Mouse (Mus musculus): Measurements from ENCODE around the gene Csmd2. TPM values are rescaled to one million over a fixed set of nuclear protein-coding genes. Genes with fewer than 3 reads are reported as not detected.

Csmd2 gene
- total and polyA plus RNA-seq, 3 experiments, result 0.11 TPM; not detected in 2

- ATAC-seq (ENCODE audit: extremely low read depth, insufficient number of reproducible peaks, low FRiP score, poor library complexity, severe bottlenecking), result no peak
- Histone ChIP-seq H3K4me3 (ENCODE audit: low read depth, low read length) (peak within 1 kb of the TSS; percentile 13; the same call in 1 of the 2 replicates), H3K9me3 (replicated peaks) (peaks cover 73% of the 10 kb centered on the region), H3K36me3 (replicated peaks) (no peaks in the 10 kb centered on the region), H3K27me3 (ENCODE audit: insufficient read depth, low read length) (no peaks in the 10 kb centered on the region; the same call in 1 of the 2 replicates), H3K4me1 (ENCODE audit: insufficient read depth, low read depth, low read length) (no peaks in the 10 kb centered on the region)
- no peak for DNase-seq (ENCODE audit: low spot score)
- TF ChIP-seq TAL1 (conservative IDR thresholded peaks at IDR 0.05; ENCODE audit: low read depth, low read length), result no peak
- no peak for TF ChIP-seq GATA2 (IDR thresholded peaks at IDR 0.05; ENCODE audit: borderline replicate concordance, low read depth, low read length)
- no peak for TF ChIP-seq GATA1 (IDR thresholded peaks at IDR 0.05; ENCODE audit: borderline replicate concordance, low read length)
- TF ChIP-seq CTCF (IDR thresholded peaks at IDR 0.05; ENCODE audit: low read depth, low read length), result no peak
- no peak for TF ChIP-seq POLR2AphosphoS5 (IDR thresholded peaks at IDR 0.05; ENCODE audit: insufficient replicate concordance, low read depth, low read length)
These were observed 16.5 kb upstream of the Csmd2 start, which contains the start of gene CK137956 for GRCm38 (mm10) chr4:127970901-127971868. Gene CK137956 (minus strand): TSS chr4:127970951.

- Histone ChIP-seq H3K36me3 (replicated peaks) (no peaks in the 10 kb centered on the region), H3K9me3 (replicated peaks) (peaks cover 69% of the 10 kb centered on the region), H3K4me1 (ENCODE audit: insufficient read depth, low read depth, low read length) (no peaks in the 10 kb centered on the region), H3K27me3 (ENCODE audit: insufficient read depth, low read length) (no peaks in the 10 kb centered on the region; the same call in 1 of the 2 replicates), H3K4me3 (ENCODE audit: low read depth, low read length) (no peak overlapping the region)
- TF ChIP-seq POLR2AphosphoS5 (IDR thresholded peaks at IDR 0.05; ENCODE audit: insufficient replicate concordance, low read depth, low read length), result no peak
- TF ChIP-seq GATA1 (IDR thresholded peaks at IDR 0.05; ENCODE audit: borderline replicate concordance, low read length), result no peak
- TF ChIP-seq CTCF (IDR thresholded peaks at IDR 0.05; ENCODE audit: low read depth, low read length), result no peak
- no peak for TF ChIP-seq TAL1 (conservative IDR thresholded peaks at IDR 0.05; ENCODE audit: low read depth, low read length)
- DNase-seq (ENCODE audit: low spot score) (no peak), ATAC-seq (ENCODE audit: extremely low read depth, insufficient number of reproducible peaks, low FRiP score, poor library complexity, severe bottlenecking) (no peak)
These were observed 14.7 kb upstream of the Csmd2 start for GRCm38 (mm10) chr4:127972976-127973375.

- no peak overlapping the region for H3K4me3 ChIP-seq (ENCODE audit: low read depth, low read length)
- ATAC-seq (ENCODE audit: extremely low read depth, insufficient number of reproducible peaks, low FRiP score, poor library complexity, severe bottlenecking) (no peak), DNase-seq (ENCODE audit: low spot score) (no peak)
- no peak for TF ChIP-seq TAL1 (conservative IDR thresholded peaks at IDR 0.05; ENCODE audit: low read depth, low read length)
- TF ChIP-seq CTCF (IDR thresholded peaks at IDR 0.05; ENCODE audit: low read depth, low read length), result no peak
- TF ChIP-seq GATA1 (IDR thresholded peaks at IDR 0.05; ENCODE audit: borderline replicate concordance, low read length), result no peak
- no peak for TF ChIP-seq GATA2 (IDR thresholded peaks at IDR 0.05; ENCODE audit: borderline replicate concordance, low read depth, low read length)
- no peak for TF ChIP-seq POLR2AphosphoS5 (IDR thresholded peaks at IDR 0.05; ENCODE audit: insufficient replicate concordance, low read depth, low read length)
- H3K36me3 ChIP-seq (replicated peaks), result no peaks in the 10 kb centered on the region
- H3K9me3 ChIP-seq (replicated peaks), result peaks cover 82% of the 10 kb centered on the region
- H3K4me1 ChIP-seq (ENCODE audit: insufficient read depth, low read depth, low read length), result no peaks in the 10 kb centered on the region
- H3K27me3 ChIP-seq (ENCODE audit: insufficient read depth, low read length), result no peaks in the 10 kb centered on the region
These were observed 6.5 kb upstream of the Csmd2 start for GRCm38 (mm10) chr4:127981125-127981524.

- H3K9me3 ChIP-seq (replicated peaks), result peaks cover 93% of the 10 kb centered on the region
These were observed 3.2 kb upstream of the Csmd2 start for GRCm38 (mm10) chr4:127984426-127984825.

GRCm38 (mm10) chr4:127985874-127986273, 1.8 kb upstream of the Csmd2 start:
- Histone ChIP-seq H3K9me3 (replicated peaks) (peaks cover 94% of the 10 kb centered on the region), H3K27me3 (ENCODE audit: insufficient read depth, low read length) (no peaks in the 10 kb centered on the region)

More at GRCm38 (mm10) chr4:127984426-127984825, 3.2 kb upstream of the Csmd2 start:
- Histone ChIP-seq H3K27me3 (ENCODE audit: insufficient read depth, low read length) (no peaks in the 10 kb centered on the region), H3K4me1 (ENCODE audit: insufficient read depth, low read depth, low read length) (no peaks in the 10 kb centered on the region), H3K4me3 (ENCODE audit: low read depth, low read length) (no peak overlapping the region), H3K36me3 (replicated peaks) (no peaks in the 10 kb centered on the region)
- DNase-seq (ENCODE audit: low spot score), result no peak
- TF ChIP-seq GATA2 (IDR thresholded peaks at IDR 0.05; ENCODE audit: borderline replicate concordance, low read depth, low read length) (no peak), POLR2AphosphoS5 (IDR thresholded peaks at IDR 0.05; ENCODE audit: insufficient replicate concordance, low read depth, low read length) (no peak), CTCF (IDR thresholded peaks at IDR 0.05; ENCODE audit: low read depth, low read length) (no peak), GATA1 (IDR thresholded peaks at IDR 0.05; ENCODE audit: borderline replicate concordance, low read length) (no peak), TAL1 (conservative IDR thresholded peaks at IDR 0.05; ENCODE audit: low read depth, low read length) (no peak)
- ATAC-seq (ENCODE audit: extremely low read depth, insufficient number of reproducible peaks, low FRiP score, poor library complexity, severe bottlenecking), result no peak

GRCm38 (mm10) chr4:127986491-127987075, 1.1 kb upstream of the Csmd2 start:
- ATAC-seq (ENCODE audit: extremely low read depth, insufficient number of reproducible peaks, low FRiP score, poor library complexity, severe bottlenecking), result no peak
- TF ChIP-seq CTCF (IDR thresholded peaks at IDR 0.05; ENCODE audit: low read depth, low read length), result no peak
- peaks cover 90% of the 10 kb centered on the region for H3K9me3 ChIP-seq (replicated peaks)
- no peaks in the 10 kb centered on the region for H3K36me3 ChIP-seq (replicated peaks)
- no peak overlapping the region for H3K4me3 ChIP-seq (ENCODE audit: low read depth, low read length)
- DNase-seq (ENCODE audit: low spot score), result no peak
- no peaks in the 10 kb centered on the region for H3K27me3 ChIP-seq (ENCODE audit: insufficient read depth, low read length)
- H3K4me1 ChIP-seq (ENCODE audit: insufficient read depth, low read depth, low read length), result no peaks in the 10 kb centered on the region

More at GRCm38 (mm10) chr4:127985874-127986273, 1.8 kb upstream of the Csmd2 start:
- Histone ChIP-seq H3K36me3 (replicated peaks) (no peaks in the 10 kb centered on the region), H3K4me1 (ENCODE audit: insufficient read depth, low read depth, low read length) (no peaks in the 10 kb centered on the region), H3K4me3 (ENCODE audit: low read depth, low read length) (no peak overlapping the region; the same call in 1 of the 2 replicates)
- DNase-seq (ENCODE audit: low spot score), result no peak
- no peak for TF ChIP-seq TAL1 (conservative IDR thresholded peaks at IDR 0.05; ENCODE audit: low read depth, low read length)
- no peak for TF ChIP-seq CTCF (IDR thresholded peaks at IDR 0.05; ENCODE audit: low read depth, low read length)
- no peak for TF ChIP-seq GATA2 (IDR thresholded peaks at IDR 0.05; ENCODE audit: borderline replicate concordance, low read depth, low read length)
- TF ChIP-seq GATA1 (IDR thresholded peaks at IDR 0.05; ENCODE audit: borderline replicate concordance, low read length), result no peak
- no peak for TF ChIP-seq POLR2AphosphoS5 (IDR thresholded peaks at IDR 0.05; ENCODE audit: insufficient replicate concordance, low read depth, low read length)
- no peak for ATAC-seq (ENCODE audit: extremely low read depth, insufficient number of reproducible peaks, low FRiP score, poor library complexity, severe bottlenecking)
